Mouse (Mus musculus): ENCODE data around the gene Tada2a.
A peak's percentile ranks its signal among the peaks of the same experiment; 100 is the strongest.

GRCm38 (mm10) chr11:84068191-84069033 is 61.0 kb downstream of the Tada2a start:
- no peak for TF ChIP-seq CTCF (IDR thresholded peaks at IDR 0.05; ENCODE audit: control insufficient read depth, insufficient read depth, insufficient read length)
- TF ChIP-seq CEBPB (IDR thresholded peaks at IDR 0.05; ENCODE audit: low read depth), result no peak
- no peak for TF ChIP-seq MYOD1 (IDR thresholded peaks at IDR 0.05; ENCODE audit: control insufficient read depth, insufficient read length, low read depth)
- no peak for TF ChIP-seq FOSL1 (IDR thresholded peaks at IDR 0.05; ENCODE audit: insufficient read depth, low read length, poor library complexity, severe bottlenecking)
- no peak for TF ChIP-seq USF1 (IDR thresholded peaks at IDR 0.05; ENCODE audit: low read depth)
- peak; percentile 23 for TF ChIP-seq MAX (IDR thresholded peaks at IDR 0.05)
- no peak for TF ChIP-seq MYOG (IDR thresholded peaks at IDR 0.05; ENCODE audit: control insufficient read depth, extremely low read depth, insufficient read length)
